Mouse (Mus musculus): ENCODE measurements around the gene Asl. TPM values are rescaled to one million over a fixed set of nuclear protein-coding genes. Genes with fewer than 3 reads are reported as not detected.

Asl gene
- polyA plus RNA-seq, 1 experiment from 2014 or later = 21.0 TPM

GRCm38 (mm10) chr5:129994989-129995388, 34.1 kb downstream of the Asl start:
- no peak for ATAC-seq (replicated peaks; ENCODE audit: insufficient number of reproducible peaks, low FRiP score, low TSS enrichment, low read depth)
- H3K36me3 ChIP-seq (replicated peaks; ENCODE audit: control insufficient read depth, insufficient read depth, low read depth, low read length) = no peaks in the 10 kb centered on the region
- H3K4me3 ChIP-seq (ENCODE audit: low read depth, low read length) = no peak overlapping the region
- H3K27ac ChIP-seq (replicated peaks; ENCODE audit: low read depth, low read length) = no peak overlapping the region
- H3K4me1 ChIP-seq (ENCODE audit: control insufficient read depth, insufficient read depth, low read length) = no peaks in the 10 kb centered on the region
- no peaks in the 10 kb centered on the region for H3K27me3 ChIP-seq (ENCODE audit: control insufficient read depth, insufficient read depth, low read length)
- no peak for DNase-seq (ENCODE audit: low spot score)
- H3K9ac ChIP-seq (replicated peaks; ENCODE audit: low read length) = no peak overlapping the region
- no peaks in the 10 kb centered on the region for H3K9me3 ChIP-seq (replicated peaks; ENCODE audit: control insufficient read depth, low read length)
- 94% methylated on average over 7 of the region's 7 CpGs for WGBS
- H3K4me2 ChIP-seq (ENCODE audit: low read depth, low read length) = no peak overlapping the region

GRCm38 (mm10) chr5:129993374-129993773, 35.7 kb downstream of the Asl start:
- Histone ChIP-seq H3K4me2 (ENCODE audit: low read depth, low read length) (no peak overlapping the region), H3K36me3 (replicated peaks; ENCODE audit: control insufficient read depth, insufficient read depth, low read depth, low read length) (no peaks in the 10 kb centered on the region), H3K9ac (replicated peaks; ENCODE audit: low read length) (no peak overlapping the region), H3K27me3 (ENCODE audit: control insufficient read depth, insufficient read depth, low read length) (no peaks in the 10 kb centered on the region), H3K4me3 (ENCODE audit: low read depth, low read length) (no peak overlapping the region), H3K9me3 (replicated peaks; ENCODE audit: control insufficient read depth, low read length) (no peaks in the 10 kb centered on the region), H3K4me1 (ENCODE audit: control insufficient read depth, insufficient read depth, low read length) (no peaks in the 10 kb centered on the region), H3K27ac (replicated peaks; ENCODE audit: low read depth, low read length) (no peak overlapping the region)
- 93% methylated on average over 14 of the region's 14 CpGs for WGBS
- DNase-seq (ENCODE audit: low spot score) = no peak
- ATAC-seq (replicated peaks; ENCODE audit: insufficient number of reproducible peaks, low FRiP score, low TSS enrichment, low read depth) = no peak

- WGBS = 94% methylated on average over 5 of the region's 5 CpGs
- Histone ChIP-seq H3K9ac (replicated peaks; ENCODE audit: low read length) (no peak overlapping the region), H3K9me3 (replicated peaks; ENCODE audit: control insufficient read depth, low read length) (no peaks in the 10 kb centered on the region), H3K27ac (replicated peaks; ENCODE audit: low read depth, low read length) (no peak overlapping the region), H3K4me2 (ENCODE audit: low read depth, low read length) (no peak overlapping the region), H3K4me3 (ENCODE audit: low read depth, low read length) (no peak overlapping the region), H3K27me3 (ENCODE audit: control insufficient read depth, insufficient read depth, low read length) (no peaks in the 10 kb centered on the region), H3K4me1 (ENCODE audit: control insufficient read depth, insufficient read depth, low read length) (no peaks in the 10 kb centered on the region), H3K36me3 (replicated peaks; ENCODE audit: control insufficient read depth, insufficient read depth, low read depth, low read length) (no peaks in the 10 kb centered on the region)
- no peak for DNase-seq (ENCODE audit: low spot score)
- no peak for ATAC-seq (replicated peaks; ENCODE audit: insufficient number of reproducible peaks, low FRiP score, low TSS enrichment, low read depth)
Observed at GRCm38 (mm10) chr5:129991898-129992297, 37.1 kb downstream of the Asl start.

- Histone ChIP-seq H3K9me3 (replicated peaks; ENCODE audit: control insufficient read depth, low read length) (no peaks in the 10 kb centered on the region), H3K4me2 (ENCODE audit: low read depth, low read length) (no peak overlapping the region), H3K27ac (replicated peaks; ENCODE audit: low read depth, low read length) (no peak overlapping the region), H3K36me3 (replicated peaks; ENCODE audit: control insufficient read depth, insufficient read depth, low read depth, low read length) (no peaks in the 10 kb centered on the region), H3K9ac (replicated peaks; ENCODE audit: low read length) (no peak overlapping the region), H3K4me1 (ENCODE audit: control insufficient read depth, insufficient read depth, low read length) (no peaks in the 10 kb centered on the region), H3K4me3 (ENCODE audit: low read depth, low read length) (no peak overlapping the region), H3K27me3 (ENCODE audit: control insufficient read depth, insufficient read depth, low read length) (no peaks in the 10 kb centered on the region)
- no peak for DNase-seq (ENCODE audit: low spot score)
- no peak for ATAC-seq (replicated peaks; ENCODE audit: insufficient number of reproducible peaks, low FRiP score, low TSS enrichment, low read depth)
- WGBS = 87% methylated on average over 13 of the region's 13 CpGs
Observed at GRCm38 (mm10) chr5:129989376-129989775, 39.7 kb downstream of the Asl start.

- no peak overlapping the region for H3K4me3 ChIP-seq (ENCODE audit: low read depth, low read length)
- ATAC-seq (replicated peaks; ENCODE audit: insufficient number of reproducible peaks, low FRiP score, low TSS enrichment, low read depth) (no peak), DNase-seq (ENCODE audit: low spot score) (no peak)
- H3K27me3 ChIP-seq (ENCODE audit: control insufficient read depth, insufficient read depth, low read length) = no peaks in the 10 kb centered on the region
- H3K9me3 ChIP-seq (replicated peaks; ENCODE audit: control insufficient read depth, low read length) = no peaks in the 10 kb centered on the region
- H3K9ac ChIP-seq (replicated peaks; ENCODE audit: low read length) = no peak overlapping the region
- no peak overlapping the region for H3K27ac ChIP-seq (replicated peaks; ENCODE audit: low read depth, low read length)
- H3K4me2 ChIP-seq (ENCODE audit: low read depth, low read length) = no peak overlapping the region
- no peaks in the 10 kb centered on the region for H3K36me3 ChIP-seq (replicated peaks; ENCODE audit: control insufficient read depth, insufficient read depth, low read depth, low read length)
- 75% methylated on average over 3 of the region's 3 CpGs for WGBS
- no peaks in the 10 kb centered on the region for H3K4me1 ChIP-seq (ENCODE audit: control insufficient read depth, insufficient read depth, low read length)
Observed at GRCm38 (mm10) chr5:129980216-129980615, 48.8 kb downstream of the Asl start.

- DNase-seq (ENCODE audit: low spot score) = no peak
- H3K4me1 ChIP-seq (ENCODE audit: control insufficient read depth, insufficient read depth, low read length) = no peaks in the 10 kb centered on the region
- ATAC-seq (replicated peaks; ENCODE audit: insufficient number of reproducible peaks, low FRiP score, low TSS enrichment, low read depth) = no peak
- no peak overlapping the region for H3K4me2 ChIP-seq (ENCODE audit: low read depth, low read length)
- H3K36me3 ChIP-seq (replicated peaks; ENCODE audit: control insufficient read depth, insufficient read depth, low read depth, low read length) = no peaks in the 10 kb centered on the region
- no peak overlapping the region for H3K4me3 ChIP-seq (ENCODE audit: low read depth, low read length)
- 89% methylated on average over 5 of the region's 5 CpGs for WGBS
- no peak overlapping the region for H3K27ac ChIP-seq (replicated peaks; ENCODE audit: low read depth, low read length)
- no peak overlapping the region for H3K9ac ChIP-seq (replicated peaks; ENCODE audit: low read length)
- no peaks in the 10 kb centered on the region for H3K9me3 ChIP-seq (replicated peaks; ENCODE audit: control insufficient read depth, low read length)
- no peaks in the 10 kb centered on the region for H3K27me3 ChIP-seq (ENCODE audit: control insufficient read depth, insufficient read depth, low read length)
Observed at GRCm38 (mm10) chr5:129978608-129979007, 50.4 kb downstream of the Asl start.

- Histone ChIP-seq H3K36me3 (replicated peaks; ENCODE audit: control insufficient read depth, insufficient read depth, low read depth, low read length) (no peaks in the 10 kb centered on the region), H3K9ac (replicated peaks; ENCODE audit: low read length) (no peak overlapping the region), H3K9me3 (replicated peaks; ENCODE audit: control insufficient read depth, low read length) (no peaks in the 10 kb centered on the region), H3K4me1 (ENCODE audit: control insufficient read depth, insufficient read depth, low read length) (no peaks in the 10 kb centered on the region), H3K27ac (replicated peaks; ENCODE audit: low read depth, low read length) (no peak overlapping the region), H3K4me2 (ENCODE audit: low read depth, low read length) (no peak overlapping the region), H3K4me3 (ENCODE audit: low read depth, low read length) (no peak overlapping the region), H3K27me3 (ENCODE audit: control insufficient read depth, insufficient read depth, low read length) (no peaks in the 10 kb centered on the region)
- WGBS = 91% methylated on average over 4 of the region's 4 CpGs
- DNase-seq (ENCODE audit: low spot score) (no peak), ATAC-seq (replicated peaks; ENCODE audit: insufficient number of reproducible peaks, low FRiP score, low TSS enrichment, low read depth) (no peak)
Observed at GRCm38 (mm10) chr5:129977768-129978167, 51.3 kb downstream of the Asl start.

GRCm38 (mm10) chr5:129974866-129975311, 54.2 kb downstream of the Asl start:
- WGBS = 86% methylated on average over 4 of the region's 4 CpGs
- Histone ChIP-seq H3K36me3 (replicated peaks; ENCODE audit: control insufficient read depth, insufficient read depth, low read depth, low read length) (no peaks in the 10 kb centered on the region), H3K27me3 (ENCODE audit: control insufficient read depth, insufficient read depth, low read length) (no peaks in the 10 kb centered on the region), H3K9ac (replicated peaks; ENCODE audit: low read length) (no peak overlapping the region), H3K4me2 (ENCODE audit: low read depth, low read length) (no peak overlapping the region), H3K4me1 (ENCODE audit: control insufficient read depth, insufficient read depth, low read length) (no peaks in the 10 kb centered on the region), H3K27ac (replicated peaks; ENCODE audit: low read depth, low read length) (no peak overlapping the region), H3K4me3 (ENCODE audit: low read depth, low read length) (no peak overlapping the region), H3K9me3 (replicated peaks; ENCODE audit: control insufficient read depth, low read length) (no peaks in the 10 kb centered on the region)
- no peak for ATAC-seq (replicated peaks; ENCODE audit: insufficient number of reproducible peaks, low FRiP score, low TSS enrichment, low read depth)
- DNase-seq (ENCODE audit: low spot score) = no peak

All from embryonic facial prominence, embryonic 11.5 days (tissue).